Mouse (Mus musculus): ENCODE measurements around the gene Rab37. TPM values are rescaled to one million over a fixed set of nuclear protein-coding genes. Genes with fewer than 3 reads are reported as not detected.

The Rab37 gene
- polyA plus RNA-seq, 1 experiment from 2014 or later, result 3.7 TPM

DNA sequence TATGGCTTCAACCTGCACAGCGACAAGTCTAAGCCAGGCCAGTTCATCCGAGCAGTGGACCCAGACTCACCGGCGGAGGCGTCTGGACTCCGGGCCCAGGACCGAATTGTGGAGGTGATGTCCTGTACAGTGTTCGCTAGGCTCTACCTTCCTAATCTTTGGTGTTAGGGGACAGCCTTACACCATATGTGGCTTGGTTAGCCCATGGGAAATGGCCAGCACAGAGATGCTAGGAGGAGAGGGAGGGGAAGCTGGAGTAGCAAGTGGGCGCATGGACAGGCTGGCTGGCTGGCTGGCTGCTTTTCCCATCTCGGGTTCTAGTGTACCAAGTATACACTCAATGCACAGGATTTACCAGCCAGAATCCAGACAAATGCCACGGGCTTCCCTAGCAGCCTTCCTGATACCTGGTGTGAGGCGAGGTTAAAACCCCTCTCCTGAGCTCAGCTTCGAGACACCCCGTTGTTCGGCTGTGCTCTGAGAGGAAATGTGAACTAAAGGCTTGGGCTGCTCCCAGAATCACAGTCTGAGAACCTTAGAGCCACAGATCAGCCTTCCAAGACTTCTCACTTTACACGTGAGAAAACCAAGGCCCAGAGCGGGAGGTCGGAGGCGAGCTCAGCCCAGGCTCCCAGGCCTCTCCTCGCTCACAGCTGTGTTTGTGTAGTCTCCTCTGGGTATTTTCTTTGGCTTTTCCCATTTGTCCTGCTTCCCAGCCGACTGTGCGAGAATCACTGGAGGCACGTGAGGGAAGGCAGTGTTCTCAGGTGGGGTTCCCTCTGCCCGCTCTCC, 85.4 kb downstream of the Rab37 start:
- no peak overlapping the region for H3K4me3 ChIP-seq (ENCODE audit: low read length)
- no peak for ATAC-seq (replicated peaks; ENCODE audit: extremely low read depth, insufficient read depth, low FRiP score)
- peak overlapping the region; percentile 14; the same call in 1 of the 2 replicates for H3K27ac ChIP-seq (ENCODE audit: low read length)
- no peak overlapping the region for H3K4me2 ChIP-seq (ENCODE audit: low read depth, low read length)
- no peak overlapping the region for H3K9ac ChIP-seq (ENCODE audit: low read length)
- no peaks in the 10 kb centered on the region for H3K9me3 ChIP-seq (replicated peaks; ENCODE audit: control insufficient read depth, low read length)
- no peaks in the 10 kb centered on the region for H3K27me3 ChIP-seq (ENCODE audit: control insufficient read depth, insufficient read depth, low read length)
- no peaks in the 10 kb centered on the region for H3K36me3 ChIP-seq (ENCODE audit: control insufficient read depth, insufficient read depth)
- H3K4me1 ChIP-seq (ENCODE audit: control insufficient read depth, insufficient read depth, low read length), result peaks cover 23% of the 10 kb centered on the region
- 75% methylated on average over 24 of the region's 24 CpGs for WGBS

DNA sequence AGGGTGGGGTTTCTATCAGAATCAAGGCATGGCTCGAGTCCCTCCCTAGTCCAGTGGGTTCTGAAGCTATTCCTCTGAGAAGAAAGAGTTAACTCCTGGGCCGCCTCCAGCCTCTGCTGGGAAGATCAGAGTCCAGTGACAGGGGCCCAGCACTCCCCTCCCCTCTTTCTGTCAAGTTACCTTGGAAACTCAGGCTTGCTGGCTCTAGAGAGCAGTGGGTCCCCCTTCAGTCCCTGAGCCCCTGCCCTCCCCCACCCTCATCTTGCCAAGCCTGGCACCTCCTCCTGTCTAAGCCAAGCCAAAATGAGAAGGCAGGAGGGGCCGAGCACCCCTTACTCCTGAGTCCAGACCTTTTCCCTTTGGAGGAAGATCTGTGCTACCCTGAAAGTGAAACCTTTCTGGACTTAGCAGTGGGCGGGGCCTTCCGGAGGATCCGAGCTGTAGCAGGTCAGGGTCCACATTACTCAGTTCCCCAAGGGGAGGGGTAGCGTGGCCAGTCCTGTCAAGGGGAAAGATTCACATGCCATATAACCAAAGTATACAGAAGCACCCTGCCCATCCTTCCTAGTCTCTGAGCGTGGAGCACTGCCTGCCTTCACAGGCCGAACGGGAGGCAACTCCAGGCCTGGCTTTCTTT, 86.4 kb downstream of the Rab37 start:
- H3K4me1 ChIP-seq (ENCODE audit: control insufficient read depth, insufficient read depth, low read length), result peaks cover 18% of the 10 kb centered on the region
- H3K4me3 ChIP-seq (ENCODE audit: low read length), result no peak overlapping the region
- no peak overlapping the region for H3K27ac ChIP-seq (ENCODE audit: low read length)
- no peaks in the 10 kb centered on the region for H3K36me3 ChIP-seq (ENCODE audit: control insufficient read depth, insufficient read depth)
- no peak for ATAC-seq (replicated peaks; ENCODE audit: extremely low read depth, insufficient read depth, low FRiP score)
- no peak overlapping the region for H3K9ac ChIP-seq (ENCODE audit: low read length)
- WGBS, result 43% methylated on average over 10 of the region's 10 CpGs
- no peaks in the 10 kb centered on the region for H3K9me3 ChIP-seq (replicated peaks; ENCODE audit: control insufficient read depth, low read length)
- no peak overlapping the region for H3K4me2 ChIP-seq (ENCODE audit: low read depth, low read length)
- H3K27me3 ChIP-seq (ENCODE audit: control insufficient read depth, insufficient read depth, low read length), result no peaks in the 10 kb centered on the region

DNA sequence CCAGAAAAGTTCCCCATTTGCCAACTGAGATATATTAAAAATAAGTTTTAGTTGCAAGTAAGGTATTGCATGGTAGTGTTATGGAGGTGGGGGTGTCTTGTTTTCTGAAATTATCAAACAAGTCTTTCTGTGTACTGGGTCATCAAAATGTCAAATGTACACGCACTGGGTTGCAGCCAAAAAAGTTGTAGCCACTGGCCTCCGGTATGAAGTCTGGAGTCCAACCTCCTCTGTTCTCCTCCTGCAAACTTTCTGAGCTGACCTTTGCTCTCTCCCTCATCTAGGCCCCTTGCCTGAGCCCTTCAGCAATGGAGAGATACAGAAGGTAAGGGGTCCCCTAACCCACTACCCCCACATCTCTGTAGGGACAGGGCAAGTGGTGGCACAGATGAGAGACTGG, 87.5 kb downstream of the Rab37 start:
- Histone ChIP-seq H3K9ac (ENCODE audit: low read length) (no peak overlapping the region), H3K4me3 (ENCODE audit: low read length) (no peak overlapping the region), H3K9me3 (replicated peaks; ENCODE audit: control insufficient read depth, low read length) (no peaks in the 10 kb centered on the region), H3K27me3 (ENCODE audit: control insufficient read depth, insufficient read depth, low read length) (no peaks in the 10 kb centered on the region), H3K27ac (ENCODE audit: low read length) (no peak overlapping the region), H3K36me3 (ENCODE audit: control insufficient read depth, insufficient read depth) (no peaks in the 10 kb centered on the region), H3K4me2 (ENCODE audit: low read depth, low read length) (no peak overlapping the region), H3K4me1 (ENCODE audit: control insufficient read depth, insufficient read depth, low read length) (peaks cover 7% of the 10 kb centered on the region; the same call in 1 of the 2 replicates)
- no peak for ATAC-seq (replicated peaks; ENCODE audit: extremely low read depth, insufficient read depth, low FRiP score)
- whole genome bisulfite sequencing, result 82% methylated on average over 2 of the region's 2 CpGs

DNA sequence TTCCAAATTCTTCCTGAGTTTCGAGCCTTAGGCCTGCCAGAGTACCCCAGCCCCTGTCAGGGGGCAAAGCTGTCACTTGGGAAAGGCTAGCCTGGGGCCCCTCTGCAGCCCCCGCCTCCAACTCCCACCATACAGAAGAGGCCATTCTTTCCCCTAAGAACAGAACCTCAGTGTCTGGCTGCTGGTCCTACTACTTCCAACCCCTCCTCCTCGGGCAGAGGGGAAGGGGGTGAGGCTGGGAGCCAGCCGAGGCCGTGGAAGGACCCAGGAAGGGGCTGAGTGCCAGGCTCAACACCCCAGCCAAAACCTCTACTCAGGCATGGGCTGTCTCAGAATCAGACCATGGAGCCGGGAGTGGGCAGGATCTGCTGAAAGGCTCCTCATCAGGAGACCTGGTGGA, 88.0 kb downstream of the Rab37 start:
- Histone ChIP-seq H3K27ac (ENCODE audit: low read length) (no peak overlapping the region), H3K27me3 (ENCODE audit: control insufficient read depth, insufficient read depth, low read length) (no peaks in the 10 kb centered on the region), H3K4me3 (ENCODE audit: low read length) (no peak overlapping the region), H3K36me3 (ENCODE audit: control insufficient read depth, insufficient read depth) (no peaks in the 10 kb centered on the region), H3K9ac (ENCODE audit: low read length) (no peak overlapping the region), H3K4me2 (ENCODE audit: low read depth, low read length) (no peak overlapping the region), H3K9me3 (replicated peaks; ENCODE audit: control insufficient read depth, low read length) (no peaks in the 10 kb centered on the region), H3K4me1 (ENCODE audit: control insufficient read depth, insufficient read depth, low read length) (peaks cover 4% of the 10 kb centered on the region; the same call in 1 of the 2 replicates)
- WGBS, result 58% methylated on average over 6 of the region's 6 CpGs
- no peak for ATAC-seq (replicated peaks; ENCODE audit: extremely low read depth, insufficient read depth, low FRiP score)

DNA sequence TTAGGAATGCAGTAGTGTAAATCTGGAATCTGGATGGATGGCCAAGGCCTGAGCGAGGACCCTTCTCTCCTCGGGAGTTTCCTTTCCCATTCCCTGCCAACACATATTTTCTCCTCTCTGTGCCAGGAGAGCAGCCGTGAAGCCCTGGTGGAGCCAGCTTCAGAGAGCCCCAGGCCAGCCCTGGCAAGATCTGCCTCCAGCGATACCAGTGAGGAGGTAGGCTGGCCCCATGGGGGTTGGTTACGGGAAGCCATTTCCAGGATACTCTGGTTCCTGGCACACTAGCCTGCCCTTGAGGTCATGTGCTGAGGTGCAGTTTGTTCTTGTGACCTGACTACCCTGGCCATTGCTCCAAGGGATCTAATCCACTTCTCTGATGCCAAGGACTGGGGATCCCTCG, 88.7 kb downstream of the Rab37 start:
- Histone ChIP-seq H3K4me1 (ENCODE audit: control insufficient read depth, insufficient read depth, low read length) (peaks cover 4% of the 10 kb centered on the region; the same call in 1 of the 2 replicates), H3K4me2 (ENCODE audit: low read depth, low read length) (no peak overlapping the region), H3K9ac (ENCODE audit: low read length) (no peak overlapping the region), H3K4me3 (ENCODE audit: low read length) (no peak overlapping the region), H3K9me3 (replicated peaks; ENCODE audit: control insufficient read depth, low read length) (no peaks in the 10 kb centered on the region), H3K27me3 (ENCODE audit: control insufficient read depth, insufficient read depth, low read length) (no peaks in the 10 kb centered on the region), H3K27ac (ENCODE audit: low read length) (no peak overlapping the region), H3K36me3 (ENCODE audit: control insufficient read depth, insufficient read depth) (no peaks in the 10 kb centered on the region)
- no peak for ATAC-seq (replicated peaks; ENCODE audit: extremely low read depth, insufficient read depth, low FRiP score)
- 72% methylated on average over 6 of the region's 6 CpGs for WGBS

DNA sequence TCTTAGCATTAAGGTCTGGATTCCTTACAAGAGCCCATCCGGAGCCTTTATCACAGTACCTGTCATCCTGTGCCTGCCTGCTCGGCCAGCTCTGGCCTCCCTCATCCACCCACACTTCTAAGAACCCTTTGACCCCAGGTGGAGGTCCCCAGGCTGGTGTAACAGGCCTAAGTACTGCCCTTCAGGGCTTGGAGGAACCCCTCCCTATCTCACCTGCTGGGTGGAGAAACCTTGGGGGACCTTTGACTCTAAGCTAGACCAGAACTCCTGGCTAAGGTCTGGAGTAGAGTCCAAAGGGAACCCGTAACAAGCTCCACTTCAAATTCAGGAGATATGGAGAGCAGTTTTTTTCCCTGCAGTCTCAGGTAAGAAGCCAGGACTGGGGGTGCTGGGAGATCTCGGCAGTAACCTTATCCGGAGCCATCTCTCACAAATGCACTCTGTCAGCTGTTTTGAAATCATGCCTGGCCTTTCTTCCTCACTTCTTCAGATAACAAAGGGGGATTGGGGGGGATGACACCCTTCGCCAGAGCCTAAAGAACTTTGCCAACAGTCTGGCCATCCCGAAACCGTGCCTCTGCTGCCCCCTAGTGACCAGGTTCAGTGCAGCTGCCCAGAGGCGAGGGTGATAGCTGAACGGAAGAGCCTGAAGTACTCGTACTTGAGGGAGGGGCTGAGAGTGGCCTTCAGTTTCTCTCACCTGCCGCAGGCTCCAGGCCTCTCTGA, 90.8 kb downstream of the Rab37 start:
- H3K4me3 ChIP-seq (ENCODE audit: low read length), result no peak overlapping the region
- peaks cover 9% of the 10 kb centered on the region for H3K4me1 ChIP-seq (ENCODE audit: control insufficient read depth, insufficient read depth, low read length)
- H3K27me3 ChIP-seq (ENCODE audit: control insufficient read depth, insufficient read depth, low read length), result no peaks in the 10 kb centered on the region
- H3K4me2 ChIP-seq (ENCODE audit: low read depth, low read length), result no peak overlapping the region
- no peaks in the 10 kb centered on the region for H3K36me3 ChIP-seq (ENCODE audit: control insufficient read depth, insufficient read depth)
- H3K9ac ChIP-seq (ENCODE audit: low read length), result no peak overlapping the region
- 16% methylated on average over 12 of the region's 12 CpGs for WGBS
- no peaks in the 10 kb centered on the region for H3K9me3 ChIP-seq (replicated peaks; ENCODE audit: control insufficient read depth, low read length)
- no peak for ATAC-seq (replicated peaks; ENCODE audit: extremely low read depth, insufficient read depth, low FRiP score)
- H3K27ac ChIP-seq (ENCODE audit: low read length), result no peak overlapping the region

DNA sequence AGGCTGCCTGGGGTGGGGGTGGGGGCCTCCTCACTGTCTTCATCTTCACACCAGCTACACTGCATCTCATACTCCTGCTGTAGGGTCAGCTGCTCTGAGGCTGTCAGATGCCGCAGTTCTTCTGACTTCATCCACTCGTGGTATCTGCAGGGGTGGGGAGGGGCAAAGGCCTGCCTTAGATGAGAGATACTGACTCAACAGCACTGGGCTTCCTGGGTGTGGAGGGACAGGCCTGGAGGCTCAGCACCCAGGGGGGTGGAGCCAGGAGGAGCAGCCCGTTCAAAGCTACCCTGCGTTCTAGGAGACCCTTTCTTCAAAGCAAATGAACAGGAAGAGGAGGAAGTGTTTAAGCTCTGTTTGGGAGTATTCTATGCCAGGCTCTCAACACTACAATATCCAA, 93.7 kb downstream of the Rab37 start:
- Histone ChIP-seq H3K9ac (ENCODE audit: low read length) (no peak overlapping the region), H3K27ac (ENCODE audit: low read length) (no peak overlapping the region), H3K4me3 (ENCODE audit: low read length) (no peak overlapping the region), H3K36me3 (ENCODE audit: control insufficient read depth, insufficient read depth) (peaks cover 1% of the 10 kb centered on the region; the same call in 1 of the 2 replicates), H3K9me3 (replicated peaks; ENCODE audit: control insufficient read depth, low read length) (no peaks in the 10 kb centered on the region), H3K4me1 (ENCODE audit: control insufficient read depth, insufficient read depth, low read length) (peaks cover 15% of the 10 kb centered on the region), H3K27me3 (ENCODE audit: control insufficient read depth, insufficient read depth, low read length) (no peaks in the 10 kb centered on the region), H3K4me2 (ENCODE audit: low read depth, low read length) (no peak overlapping the region)
- 21% methylated on average over 4 of the region's 4 CpGs for WGBS
- no peak for ATAC-seq (replicated peaks; ENCODE audit: extremely low read depth, insufficient read depth, low FRiP score)

DNA sequence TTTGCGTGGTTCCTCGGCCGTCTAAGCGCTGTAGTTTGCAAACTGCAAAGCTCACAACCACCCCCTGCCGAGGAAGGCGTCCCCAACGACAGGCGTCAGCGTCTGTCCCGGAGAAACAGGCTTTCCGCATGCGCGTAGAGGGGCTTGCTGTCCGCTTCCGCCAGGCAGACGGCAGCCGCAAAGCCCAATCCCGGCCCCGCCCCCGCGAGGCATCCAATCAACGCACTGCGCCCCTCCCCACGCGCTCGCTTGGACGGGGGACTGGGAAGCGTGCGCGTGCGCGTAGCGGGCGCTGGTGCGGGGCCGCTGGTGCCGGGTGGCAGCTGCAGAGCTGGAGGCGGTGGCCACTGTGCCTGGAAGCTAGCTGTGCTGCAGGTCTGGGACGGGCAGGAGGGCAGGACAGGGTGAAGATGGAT, 96.0 kb downstream of the Rab37 start, which contains the start of gene Tmem104:
Gene Tmem104, plus strand, starts transcription at position 264 of the 416 bp plus-strand sequence.
- no peaks in the 10 kb centered on the region for H3K27me3 ChIP-seq (ENCODE audit: control insufficient read depth, insufficient read depth, low read length)
- peaks cover 3% of the 10 kb centered on the region; the same call in 1 of the 2 replicates for H3K36me3 ChIP-seq (ENCODE audit: control insufficient read depth, insufficient read depth)
- peak; percentile 93 for ATAC-seq (replicated peaks; ENCODE audit: extremely low read depth, insufficient read depth, low FRiP score)
- H3K4me3 ChIP-seq (ENCODE audit: low read length), result peak within 1 kb of the TSS; percentile 70
- under 1% methylated on average over 39 of the region's 39 CpGs for WGBS
- peak within 1 kb of the TSS; percentile 78 for H3K4me2 ChIP-seq (ENCODE audit: low read depth, low read length)
- no peaks in the 10 kb centered on the region for H3K9me3 ChIP-seq (replicated peaks; ENCODE audit: control insufficient read depth, low read length)
- H3K27ac ChIP-seq (ENCODE audit: low read length), result peak within 1 kb of the TSS; percentile 83
- peaks cover 19% of the 10 kb centered on the region for H3K4me1 ChIP-seq (ENCODE audit: control insufficient read depth, insufficient read depth, low read length)
- peak within 1 kb of the TSS; percentile 82 for H3K9ac ChIP-seq (ENCODE audit: low read length)

Measured in heart, embryonic 16.5 days (tissue).